Mouse (Mus musculus) mouse embryonic stem cell (cell line): ENCODE measurements at regions not wholly inside any gene's neighbourhood (a gene's known extent, or its start where the extent isn't known, plus 50 kb on each side); places are given as distances from the start of the nearest gene placed in this dataset.

Source experiments
- in situ Hi-C, 2 experiments: fragments of 300-500 bp; cut with MboI; formaldehyde crosslinking; loops; 1 replicate in 1 of 2; 3 replicates in 1 of 2; pipeline ENCODE4 v1.14.3; 2019 to 2020; ENCODE audit warnings: low sequenced_read_pairs in 2 of 2, low pct_unique_long_range_greater_than_20kb in 1 of 2, mixed read lengths in 1 of 2; ENCODE audit not compliant: unreplicated experiment in 1 of 2

DNA sequence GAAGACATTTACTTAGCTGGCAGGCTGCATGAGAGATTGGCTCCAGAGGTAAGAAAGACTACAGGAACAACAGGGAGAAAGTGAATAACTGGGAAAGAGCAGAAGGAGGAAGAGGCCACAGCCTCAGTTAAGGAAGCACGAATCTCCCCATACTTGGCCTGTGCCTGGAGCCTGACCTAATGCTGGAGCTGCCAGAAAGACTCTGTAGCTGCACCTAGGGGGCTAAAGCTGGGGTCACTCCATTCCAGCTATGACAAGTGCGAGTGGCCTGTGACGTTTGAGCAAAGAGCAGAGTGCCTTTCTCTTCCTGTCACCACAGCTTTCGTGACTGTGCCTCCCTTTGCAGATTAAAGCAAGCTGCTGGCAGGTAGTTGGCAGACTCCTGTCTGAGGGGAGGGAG is 250.6 kb downstream of the Bcl11a start:
- in situ Hi-C loops = no loop called here

DNA sequence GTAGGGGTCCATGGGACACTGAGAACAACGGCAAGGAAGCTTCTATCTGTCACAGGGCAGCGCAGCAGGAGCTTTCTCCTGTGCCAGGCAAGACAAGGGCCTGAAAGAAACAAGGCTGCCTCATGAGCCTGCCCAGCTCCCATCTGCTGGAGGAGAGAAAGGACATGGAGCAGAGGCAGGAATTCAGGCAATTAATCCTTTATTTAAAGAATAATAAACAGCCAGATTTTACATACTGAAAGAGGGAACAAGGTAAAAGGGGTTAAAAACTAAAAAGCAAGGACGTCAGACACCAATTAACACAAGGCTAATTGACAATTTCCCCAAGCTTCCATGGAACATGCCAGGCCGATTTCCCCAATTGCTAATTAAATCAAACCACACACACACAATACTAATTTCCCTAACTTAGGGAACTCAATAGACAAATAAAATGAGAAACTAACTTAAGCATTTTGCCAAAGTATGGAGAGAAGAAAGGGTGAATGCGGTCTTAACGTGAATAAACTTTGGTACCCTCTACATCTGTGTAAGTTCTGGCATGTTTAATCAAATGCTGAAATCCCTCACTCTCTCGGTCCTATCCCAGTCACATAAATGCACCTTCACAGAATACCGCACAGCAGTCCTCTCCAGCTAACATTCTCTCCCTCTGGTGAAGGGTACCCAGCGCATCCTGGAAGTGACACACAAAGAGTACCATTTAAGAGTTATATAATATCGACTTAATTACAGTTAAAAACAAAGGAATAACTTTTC is 252.7 kb downstream of the Bcl11a start:
- in situ Hi-C loops = no loop called here

DNA sequence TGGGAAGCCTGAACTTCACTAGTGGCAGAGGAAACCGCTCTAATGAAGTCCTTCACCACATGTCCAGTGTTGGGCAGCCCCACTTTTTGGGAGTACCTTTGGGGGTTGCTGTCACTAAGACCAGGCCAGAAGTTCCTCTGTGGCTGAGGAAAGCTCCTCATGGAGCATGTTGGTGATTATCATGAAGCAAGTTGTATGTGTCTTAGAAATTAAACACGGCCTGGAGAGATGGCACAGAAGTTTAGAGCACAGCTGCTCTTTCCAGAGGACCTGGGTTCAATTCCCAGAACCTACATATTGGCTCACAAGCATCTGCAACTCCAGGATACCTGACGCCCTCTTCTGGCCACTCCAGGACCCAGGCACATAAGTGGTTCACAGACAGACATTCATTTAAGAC is 254.4 kb downstream of the Bcl11a start:
- in situ Hi-C loops = no loop called here

DNA sequence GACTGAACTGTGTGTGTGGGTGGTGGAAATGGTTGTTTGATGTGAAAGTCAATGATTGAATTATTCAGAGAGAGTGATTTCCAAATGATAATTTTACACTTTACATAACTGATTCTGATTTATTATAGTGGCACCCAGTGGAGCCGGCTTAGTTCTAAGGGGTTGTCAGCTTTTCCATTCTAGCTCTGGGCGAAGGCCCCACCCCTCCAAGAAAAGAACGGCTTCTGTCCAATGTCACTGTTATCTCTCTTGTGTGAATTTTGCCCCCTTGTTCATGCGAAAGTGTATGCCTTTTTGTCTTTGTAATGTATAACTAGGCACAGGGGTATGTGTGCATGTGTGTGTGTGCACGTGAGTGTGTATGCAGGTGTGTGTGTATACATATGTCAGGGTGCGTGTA is 255.3 kb downstream of the Bcl11a start:
- in situ Hi-C loops = no loop called here

DNA sequence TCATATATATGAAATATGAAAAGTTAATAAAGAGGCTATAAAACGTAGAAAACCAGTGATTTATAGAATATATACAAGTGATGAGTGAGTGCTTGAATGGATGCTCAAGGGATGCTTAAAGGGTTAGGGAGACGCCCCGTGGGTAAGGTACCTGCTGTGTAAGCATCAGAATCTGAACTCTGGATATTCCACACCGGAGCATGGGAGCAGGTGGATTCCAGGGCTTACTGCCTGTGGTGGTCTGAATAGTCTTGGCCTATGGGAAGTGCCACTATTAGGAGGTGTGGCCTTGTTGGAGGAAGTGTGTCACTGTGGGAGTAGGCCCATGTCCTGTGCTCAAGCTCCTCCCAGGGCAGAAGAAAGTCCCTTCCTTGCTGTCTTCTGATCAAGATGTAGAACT is 257.4 kb downstream of the Bcl11a start:
- in situ Hi-C loops = no loop called here

DNA sequence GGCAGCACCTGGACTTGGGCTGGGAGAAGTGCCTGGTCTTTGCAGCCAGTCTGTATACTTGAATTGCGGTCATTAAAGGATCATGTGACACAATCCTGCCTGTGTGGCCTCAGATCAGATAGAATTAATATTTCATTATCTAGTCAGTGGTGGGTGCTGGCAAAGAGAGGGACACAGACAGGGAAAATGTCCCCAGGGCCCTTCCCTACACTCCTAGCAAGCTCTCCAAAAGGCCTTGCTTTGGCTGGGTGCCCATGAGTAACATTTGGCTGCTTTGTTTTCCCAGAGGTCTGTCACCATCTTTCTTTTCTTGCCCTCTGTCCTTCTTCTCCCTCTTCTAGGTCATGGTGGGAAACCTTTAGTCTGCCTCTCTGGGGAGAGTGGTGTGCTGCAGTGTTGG is 260.3 kb downstream of the Bcl11a start:
- in situ Hi-C loops = no loop called here

DNA sequence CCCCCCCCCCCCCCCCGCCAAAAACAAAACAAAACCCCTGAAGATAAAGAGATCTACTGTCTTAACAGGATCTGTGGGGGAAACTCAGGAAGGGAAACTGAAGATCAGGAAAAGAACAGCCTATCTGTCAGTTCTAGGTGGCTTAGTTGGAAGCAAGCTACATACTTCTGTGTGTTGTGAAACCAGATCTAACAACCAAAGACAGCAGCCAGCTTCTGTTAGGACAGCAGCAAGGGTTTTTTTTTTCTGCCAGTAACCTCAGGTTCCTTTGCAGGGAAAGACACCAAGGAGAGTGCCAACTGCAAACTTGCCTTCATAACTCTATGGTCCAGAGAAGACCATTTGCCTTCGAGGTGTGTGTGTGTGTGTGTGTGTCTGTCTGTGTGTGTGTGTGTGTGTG is 261.2 kb downstream of the Bcl11a start:
- in situ Hi-C loops = no loop called here

DNA sequence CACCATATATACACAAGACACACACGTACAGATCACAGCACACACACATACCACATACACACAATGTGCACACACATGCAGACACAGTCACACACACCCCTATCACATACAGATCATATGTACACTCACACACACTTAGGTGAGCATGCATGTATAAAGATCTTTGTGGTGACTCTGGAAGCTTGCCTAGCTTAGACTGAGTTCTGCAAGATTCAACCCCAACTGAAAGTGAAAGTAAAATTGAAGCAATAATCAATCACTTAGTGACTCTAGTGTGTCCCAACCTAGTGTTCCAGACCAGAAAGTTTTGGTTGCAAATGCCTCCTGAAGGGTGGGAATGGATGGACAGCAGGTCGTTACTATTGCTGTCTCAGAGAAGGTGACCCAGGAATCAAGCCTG is 262.8 kb downstream of the Bcl11a start:
- in situ Hi-C loops = no loop called here

DNA sequence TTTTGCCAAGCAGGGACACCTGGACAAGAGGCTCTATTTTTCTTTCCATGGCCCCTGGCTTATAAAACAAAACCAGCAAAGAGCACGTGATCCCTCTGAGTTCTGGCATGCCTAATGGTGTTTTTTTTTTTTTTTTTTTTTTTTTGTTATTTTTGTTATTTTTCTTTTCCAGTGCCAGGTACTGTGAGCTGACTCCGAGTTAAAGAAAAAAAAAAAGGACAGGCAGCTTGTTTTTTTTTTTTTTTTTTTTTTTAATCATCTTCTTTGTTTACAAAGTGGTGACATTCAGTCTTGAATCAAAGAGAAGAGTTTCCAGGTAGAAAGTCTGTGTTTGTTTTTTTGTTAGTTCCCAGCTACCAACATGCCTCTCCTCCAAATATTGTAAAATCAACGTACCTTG is 263.8 kb downstream of the Bcl11a start:
- in situ Hi-C loops = no loop called here

DNA sequence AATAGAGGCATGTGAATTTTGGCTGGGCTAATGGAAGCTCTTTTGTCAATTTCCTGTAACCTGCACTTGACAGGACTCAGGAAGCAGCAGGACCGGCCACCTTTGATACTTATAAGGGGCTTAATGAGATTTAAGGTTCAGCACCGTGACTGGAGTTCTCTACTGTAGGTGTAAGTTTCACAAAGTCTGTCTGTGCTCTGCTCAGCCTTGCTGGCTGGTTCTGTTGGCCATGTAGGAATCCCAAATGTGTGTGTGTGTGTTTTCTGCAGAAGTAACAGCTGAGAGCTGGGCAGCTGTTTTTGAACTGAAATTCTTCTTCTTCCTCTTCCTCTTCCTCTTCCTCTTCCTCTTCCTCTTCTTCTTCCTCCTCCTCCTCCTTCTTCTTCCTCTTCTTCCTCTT is 264.3 kb downstream of the Bcl11a start:
- in situ Hi-C loops = no loop called here

DNA sequence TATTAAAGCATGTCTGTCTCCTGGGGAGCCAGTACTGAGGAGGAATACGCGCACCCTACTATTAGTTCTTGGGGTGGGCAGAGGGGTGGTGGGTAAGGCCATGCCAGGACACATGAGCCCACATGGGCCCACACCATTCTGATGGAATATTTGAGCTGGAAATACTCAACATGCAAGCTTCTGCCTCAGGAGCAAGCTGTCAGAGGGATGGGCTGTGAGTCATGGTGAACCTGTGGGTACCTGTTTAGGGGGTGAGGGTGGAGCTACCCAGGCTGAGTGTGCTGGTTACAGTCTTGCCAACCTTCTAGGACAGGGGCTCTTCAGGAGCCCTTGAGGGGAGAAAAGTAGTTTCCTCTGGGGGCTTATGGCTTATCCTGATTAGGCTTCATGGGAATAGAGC is 264.9 kb downstream of the Bcl11a start:
- in situ Hi-C loops = no loop called here

DNA sequence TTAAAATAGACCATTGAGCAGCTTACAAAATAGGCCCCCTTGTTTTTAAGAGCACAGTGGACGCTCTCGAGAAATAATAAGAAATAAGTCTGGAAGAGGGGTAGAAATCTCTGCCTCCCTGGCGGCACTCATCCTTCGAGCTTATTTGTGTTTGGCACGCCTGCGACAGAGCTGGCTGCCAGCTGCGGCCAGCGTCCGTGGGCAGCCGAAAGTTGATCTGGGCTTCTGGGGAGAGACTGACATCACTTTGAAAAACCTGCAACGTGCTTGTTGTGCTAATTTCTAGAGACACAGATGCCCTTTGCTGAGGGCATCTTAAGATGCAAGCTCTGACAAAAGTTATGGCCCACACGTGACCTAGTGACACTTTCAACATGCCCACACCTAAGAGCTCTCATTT is 269.4 kb downstream of the Bcl11a start:
- in situ Hi-C loops = no loop called here

DNA sequence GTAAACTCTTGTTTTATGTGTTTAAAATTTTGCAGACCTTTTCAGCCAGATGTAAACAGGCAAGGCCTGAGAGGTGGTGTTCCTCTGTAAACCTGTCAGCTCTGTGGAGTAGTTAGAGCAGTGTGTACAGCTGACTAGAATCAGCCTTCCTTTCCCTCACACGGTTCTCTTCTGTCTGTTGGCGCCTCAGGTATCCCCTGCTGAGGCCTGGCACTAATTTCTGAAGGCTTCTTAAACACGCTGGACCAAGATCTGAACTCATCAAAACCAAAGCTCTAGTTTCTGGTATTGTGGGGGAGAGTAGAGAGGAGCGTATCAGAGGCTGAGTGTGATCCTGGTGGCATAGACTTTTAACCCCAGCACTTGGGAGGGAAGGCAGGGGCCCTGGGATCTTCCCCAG is 270.9 kb downstream of the Bcl11a start:
- in situ Hi-C loops = no loop called here

DNA sequence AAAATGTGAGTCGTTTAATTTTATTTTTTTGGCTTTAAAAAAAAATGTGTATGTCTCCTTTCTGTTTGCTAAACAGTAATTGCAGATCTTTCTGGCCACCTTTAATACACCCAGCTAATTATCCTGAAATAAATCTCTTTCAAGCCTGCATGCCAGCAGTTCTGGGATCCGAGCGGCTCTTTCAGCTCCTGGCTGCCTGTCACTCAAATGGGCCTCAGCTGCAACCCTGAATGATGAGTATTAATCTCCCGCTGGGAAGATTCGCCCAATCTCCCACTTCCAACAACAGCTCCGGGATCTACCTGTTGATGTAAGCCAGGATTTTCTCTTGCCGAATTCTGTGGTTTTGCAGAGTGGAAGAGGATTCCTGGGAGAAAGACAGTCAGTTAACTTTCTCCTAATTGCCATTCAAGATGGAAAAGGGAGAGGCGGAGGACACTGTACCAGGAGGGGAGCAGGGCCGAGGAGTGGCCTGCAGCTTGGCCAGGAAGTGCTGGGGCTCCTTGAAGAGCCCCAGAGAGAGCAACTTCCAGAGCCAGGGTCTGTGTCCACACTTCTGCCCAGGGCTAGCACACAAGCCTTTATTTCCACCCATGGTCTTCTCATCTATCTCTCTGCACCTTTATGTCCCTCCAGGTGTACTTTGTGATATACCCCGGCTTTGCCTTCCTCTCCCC is 272.2 kb downstream of the Bcl11a start:
- in situ Hi-C loops = no loop called here

DNA sequence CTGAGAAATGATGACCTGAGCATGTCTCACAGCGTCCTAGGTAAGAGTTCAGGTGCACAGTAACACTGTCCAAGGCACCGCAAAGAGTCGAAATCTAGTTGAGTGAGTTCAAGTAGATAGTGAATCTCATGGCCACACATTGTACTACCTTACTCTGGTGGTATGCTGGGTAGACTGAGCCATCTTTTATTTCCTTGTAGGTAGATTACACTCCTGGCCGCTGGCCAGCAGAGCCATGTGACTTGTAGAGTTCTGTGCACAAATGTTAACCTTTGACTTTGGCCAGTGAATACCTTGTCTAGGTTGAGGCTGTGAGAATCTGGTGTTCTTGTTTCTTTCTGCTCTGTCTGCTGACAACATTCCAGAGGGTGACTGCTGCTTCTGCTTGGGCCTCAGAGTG is 273.0 kb downstream of the Bcl11a start:
- in situ Hi-C loops = no loop called here

DNA sequence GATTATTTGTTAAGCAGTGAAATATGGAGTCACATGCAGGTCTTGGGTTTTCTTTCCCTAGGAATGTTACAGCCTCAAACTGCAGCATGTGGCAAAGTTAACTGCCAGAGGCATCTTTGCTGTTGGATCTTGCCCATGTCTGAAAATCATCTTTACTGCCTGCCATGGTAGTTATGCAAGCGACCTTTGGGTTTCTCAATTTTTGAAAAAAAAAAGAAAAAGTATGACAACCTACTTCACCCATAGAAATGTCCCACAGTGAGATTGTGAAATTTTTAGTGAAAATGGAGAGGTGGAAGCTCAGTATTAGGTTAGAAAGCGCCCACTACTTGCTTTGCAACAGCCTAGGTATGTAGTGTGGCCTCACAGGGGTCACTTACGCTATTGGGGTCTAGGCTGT is 274.2 kb downstream of the Bcl11a start:
- in situ Hi-C loops = no loop called here

DNA sequence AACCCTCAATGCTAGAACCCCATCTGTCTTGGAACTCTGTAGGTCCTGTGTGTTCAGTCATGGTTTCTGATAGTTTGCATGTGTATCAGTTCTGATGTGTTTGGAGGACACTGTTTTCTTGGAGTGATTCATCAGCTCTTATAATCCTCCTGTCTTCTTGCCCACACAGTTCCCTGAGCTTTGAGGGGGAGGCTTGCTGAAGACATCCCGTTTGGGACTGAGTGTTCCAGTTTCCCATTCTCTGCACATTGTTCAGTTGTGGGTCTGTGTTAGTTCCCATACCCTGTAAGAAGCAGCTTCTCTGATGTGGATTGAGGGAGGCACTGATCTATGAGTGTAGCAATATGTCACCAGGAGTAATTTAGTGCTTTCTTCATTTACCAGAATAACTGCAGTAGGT is 275.2 kb downstream of the Bcl11a start:
- in situ Hi-C loops = no loop called here

DNA sequence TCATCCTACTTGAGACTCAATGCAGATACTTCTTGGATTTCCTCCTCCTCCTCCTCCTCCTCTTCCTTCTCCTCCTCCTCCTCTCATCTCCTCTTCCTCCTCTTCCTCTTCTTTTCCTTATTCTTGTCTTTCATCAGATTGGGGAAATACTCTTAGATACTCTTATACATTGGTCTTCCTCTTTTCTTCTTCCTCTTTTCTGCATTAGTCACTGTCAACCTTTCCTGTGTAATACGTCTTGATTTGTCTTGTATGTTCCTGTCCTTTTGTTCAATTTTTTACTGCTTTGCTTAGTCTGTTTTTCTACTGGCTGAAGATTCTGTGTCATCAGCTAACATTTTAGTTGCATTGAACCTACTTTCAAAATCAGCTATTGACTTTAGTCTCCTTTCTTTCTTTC is 279.5 kb downstream of the Bcl11a start:
- in situ Hi-C loops = no loop called here

DNA sequence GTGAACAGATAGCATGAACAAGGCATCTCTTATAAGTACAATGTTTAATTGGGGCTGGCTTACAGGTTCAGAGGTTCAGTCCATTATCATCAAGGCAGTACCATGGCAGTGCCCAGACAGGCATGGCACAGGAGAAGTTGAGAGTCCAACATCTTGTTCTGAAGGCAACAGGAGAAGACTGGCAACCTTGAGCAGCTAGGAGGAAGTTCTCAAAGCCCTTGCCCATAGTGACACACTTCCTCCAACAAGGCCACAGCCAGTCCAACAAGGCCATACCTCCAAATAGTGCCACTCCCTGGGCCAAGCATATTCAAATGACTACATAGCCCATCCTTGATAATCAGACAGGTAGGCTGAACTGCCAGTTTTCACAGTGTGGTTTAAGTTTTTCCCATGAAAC is 281.2 kb downstream of the Bcl11a start:
- in situ Hi-C loops = no loop called here

DNA sequence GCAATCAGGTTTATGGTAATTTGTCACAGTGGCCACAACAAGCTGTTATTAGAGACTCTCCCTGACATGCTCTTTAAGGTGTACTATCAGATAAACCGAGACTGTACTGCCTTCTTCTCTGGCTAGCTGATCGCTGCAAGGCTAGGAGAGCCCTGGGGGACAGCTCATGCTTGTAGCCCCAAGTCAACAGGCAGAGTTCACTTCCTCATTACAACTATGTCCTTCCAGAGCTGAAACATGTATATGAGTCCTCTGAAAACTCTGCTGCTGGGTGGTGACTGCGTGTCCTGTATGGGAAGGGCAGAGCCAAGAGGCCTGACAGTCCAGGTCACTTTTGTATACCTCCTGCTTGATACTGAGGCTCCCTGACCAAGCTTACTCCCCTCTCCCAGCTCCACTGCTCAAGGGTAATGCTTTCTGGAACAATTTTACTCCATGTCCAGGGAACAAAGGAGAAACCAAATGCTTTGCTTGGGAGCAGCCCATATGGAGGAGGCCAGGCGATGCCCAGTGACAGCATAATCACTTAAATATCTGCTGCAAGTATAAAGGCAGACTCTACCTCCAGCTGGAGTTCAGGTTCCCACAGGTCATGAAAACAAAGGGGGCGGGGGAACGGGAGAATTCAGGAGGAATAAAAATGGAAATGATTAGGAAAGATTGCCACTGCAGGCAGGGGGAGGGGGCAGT is 284.3 kb downstream of the Bcl11a start:
- in situ Hi-C loops = no loop called here
